Mouse (Mus musculus) G1E (cell line): ENCODE measurements around the gene Kif3b.

Source experiments
- CTCF ChIP-seq: IDR thresholded peaks from 2 replicates; pipeline ENCODE4 v1.5.1; 2012; ENCODE audit warnings: low read depth, low read length, inconsistent platforms, mixed read lengths
- POLR2AphosphoS5 ChIP-seq: IDR thresholded peaks from 2 replicates; pipeline ENCODE4 v1.6.1; 2012; ENCODE audit warnings: low read depth, low read length, inconsistent platforms; ENCODE audit not compliant: insufficient replicate concordance
- TAL1 ChIP-seq: conservative IDR thresholded peaks from 2 replicates; pipeline ENCODE4 v1.6.1; 2012; ENCODE audit warnings: low read depth, low read length, inconsistent platforms, mixed read lengths

DNA sequence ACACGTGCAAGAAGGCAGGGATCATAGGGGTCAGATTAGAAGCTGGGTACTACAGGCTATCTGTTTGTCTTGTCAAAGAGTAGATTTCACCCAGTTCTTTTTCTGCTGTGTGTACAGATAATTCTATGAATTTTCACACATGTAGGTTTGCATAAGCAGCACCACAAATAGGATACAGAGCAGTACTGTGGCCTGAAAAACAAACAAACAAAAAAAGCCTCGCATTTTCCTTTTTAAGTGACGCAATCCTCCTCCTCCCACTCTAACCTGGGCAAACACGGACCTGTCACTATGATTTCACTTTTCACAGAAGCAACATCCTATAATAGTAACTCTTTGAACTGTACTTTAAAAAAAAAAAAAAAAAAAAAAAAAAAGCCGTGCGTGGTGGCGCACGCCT, 14.8 kb upstream of the Kif3b start:
- TF ChIP-seq CTCF (no peak), POLR2AphosphoS5 (no peak), TAL1 (no peak)
